Mouse (Mus musculus) forebrain, embryonic 16.5 days (tissue): ENCODE measurements around the gene Cers4. TPM values are rescaled to one million over a fixed set of nuclear protein-coding genes. Genes with fewer than 3 reads are reported as not detected.

ENCODE experiments used
- ATAC-seq: fragments of 200-750 bp; cut with Nextera tagmentation; 2 replicates; pipeline ENCODE4 v1.8.0; 2017; ENCODE audit warnings: mild to moderate bottlenecking, moderate library complexity
- H3K27ac ChIP-seq: fragments of 300-500 bp; sonication (generic); 2 replicates; pipeline ENCODE4 v1.5.1; 2014; ENCODE audit warnings: low read length, control low read depth
- H3K27me3 ChIP-seq: fragments of 300-500 bp; sonication (generic); replicated peaks from 2 replicates; pipeline ENCODE4 v1.6.1; 2014; ENCODE audit warnings: low read length; ENCODE audit not compliant: control insufficient read depth, insufficient read depth
- H3K36me3 ChIP-seq: fragments of 300-500 bp; sonication (generic); 2 replicates; pipeline ENCODE4 v1.6.1; 2014; ENCODE audit not compliant: control insufficient read depth, insufficient read depth
- H3K4me1 ChIP-seq: fragments of 300-500 bp; sonication (generic); replicated peaks from 2 replicates; pipeline ENCODE4 v1.6.1; 2014; ENCODE audit warnings: low read length; ENCODE audit not compliant: control insufficient read depth, insufficient read depth
- H3K4me2 ChIP-seq: fragments of 300-500 bp; sonication (generic); 2 replicates; pipeline ENCODE4 v1.6.1; 2014; ENCODE audit warnings: mild to moderate bottlenecking, low read length, control low read depth
- H3K4me3 ChIP-seq: fragments of 300-500 bp; sonication (generic); replicated peaks from 2 replicates; pipeline ENCODE4 v1.5.1; 2014; ENCODE audit warnings: mild to moderate bottlenecking, low read length, control low read depth
- H3K9ac ChIP-seq: fragments of 300-500 bp; sonication (generic); replicated peaks from 2 replicates; pipeline ENCODE4 v1.6.1; 2014; ENCODE audit warnings: low read depth, low read length, control low read depth
- H3K9me3 ChIP-seq: fragments of 300-500 bp; sonication (generic); 2 replicates; pipeline ENCODE4 v1.6.1; 2016; ENCODE audit warnings: low read length; ENCODE audit not compliant: control insufficient read depth
- WGBS: fragments of 180-500 bp; shearing (Covaris S2); extraction: QIAGEN DNeasy Blood & Tissue Kit; methylation state at CpG from one replicate; pipeline ENCODE4 v1.1.7; 2014; 5-methylcytosine and 5-hydroxymethylcytosine counted together
- polyA plus RNA-seq: library from polyadenylated mRNA; unstranded; fragments of >200 nt; fragmentation: Nextera tagmentation; extraction: Ambion mirVana; gene quantifications from 2 replicates; pipeline ENCODE4 v1.2.1, GENCODE M21; 2015

Cers4 gene
- 35.7 and 43.9 TPM in 2 replicates for polyA plus RNA-seq

- H3K9me3 ChIP-seq: no peaks in the 10 kb centered on the region
- peak within 1 kb of the TSS; percentile 61 for H3K4me2 ChIP-seq
- WGBS: under 1% methylated on average over 38 of the region's 39 CpGs
- peaks cover 22% of the 10 kb centered on the region for H3K4me1 ChIP-seq
- H3K27me3 ChIP-seq: no peaks in the 10 kb centered on the region
- peak within 1 kb of the TSS; percentile 26 for H3K27ac ChIP-seq
- H3K4me3 ChIP-seq: peak within 1 kb of the TSS; percentile 55
- no peaks in the 10 kb centered on the region for H3K36me3 ChIP-seq
- peak; percentile 90 for ATAC-seq
- H3K9ac ChIP-seq: peak within 1 kb of the TSS; percentile 68
Observed at GRCm38 (mm10) chr8:4492851-4493685, at the start of gene Cers4. Gene Cers4 (plus strand): TSS chr8:4493026.

- Histone ChIP-seq H3K9me3 (no peaks in the 10 kb centered on the region), H3K36me3 (no peaks in the 10 kb centered on the region), H3K4me2 (no peak overlapping the region), H3K27me3 (no peaks in the 10 kb centered on the region), H3K27ac (no peak overlapping the region), H3K4me1 (no peaks in the 10 kb centered on the region), H3K9ac (no peak overlapping the region), H3K4me3 (no peak overlapping the region)
- ATAC-seq: no peak
- 77% methylated on average over 2 of the region's 2 CpGs for WGBS
Observed at GRCm38 (mm10) chr8:4458165-4458564, 34.7 kb upstream of the Cers4 start.

- ATAC-seq: no peak
Observed at GRCm38 (mm10) chr8:4463061-4463460, 29.8 kb upstream of the Cers4 start.

GRCm38 (mm10) chr8:4474419-4475187 is 18.2 kb upstream of the Cers4 start:
- Histone ChIP-seq H3K4me3 (no peak overlapping the region), H3K4me1 (no peaks in the 10 kb centered on the region), H3K4me2 (no peak overlapping the region), H3K9ac (no peak overlapping the region), H3K27ac (no peak overlapping the region), H3K36me3 (no peaks in the 10 kb centered on the region), H3K9me3 (no peaks in the 10 kb centered on the region), H3K27me3 (no peaks in the 10 kb centered on the region)
- WGBS: 74% methylated on average over 7 of the region's 7 CpGs
- no peak for ATAC-seq

More at GRCm38 (mm10) chr8:4463061-4463460, 29.8 kb upstream of the Cers4 start:
- no peak overlapping the region for H3K4me3 ChIP-seq
- H3K27me3 ChIP-seq: no peaks in the 10 kb centered on the region
- no peak overlapping the region for H3K4me2 ChIP-seq
- H3K9ac ChIP-seq: no peak overlapping the region
- no peaks in the 10 kb centered on the region for H3K9me3 ChIP-seq
- 94% methylated on average over 2 of the region's 2 CpGs for WGBS
- no peak overlapping the region for H3K27ac ChIP-seq
- H3K4me1 ChIP-seq: no peaks in the 10 kb centered on the region
- no peaks in the 10 kb centered on the region for H3K36me3 ChIP-seq

GRCm38 (mm10) chr8:4481154-4481553 is 11.7 kb upstream of the Cers4 start:
- no peaks in the 10 kb centered on the region for H3K9me3 ChIP-seq
- no peak for ATAC-seq
- H3K4me2 ChIP-seq: no peak overlapping the region
- H3K36me3 ChIP-seq: no peaks in the 10 kb centered on the region
- H3K27ac ChIP-seq: no peak overlapping the region
- H3K27me3 ChIP-seq: no peaks in the 10 kb centered on the region
- H3K4me1 ChIP-seq: no peaks in the 10 kb centered on the region
- WGBS: 70% methylated on average over 4 of the region's 4 CpGs
- H3K4me3 ChIP-seq: no peak overlapping the region
- no peak overlapping the region for H3K9ac ChIP-seq

GRCm38 (mm10) chr8:4481586-4481985 is 11.2 kb upstream of the Cers4 start:
- Histone ChIP-seq H3K4me2 (no peak overlapping the region), H3K4me1 (no peaks in the 10 kb centered on the region), H3K9ac (no peak overlapping the region), H3K4me3 (no peak overlapping the region), H3K36me3 (no peaks in the 10 kb centered on the region), H3K27ac (no peak overlapping the region), H3K9me3 (no peaks in the 10 kb centered on the region), H3K27me3 (no peaks in the 10 kb centered on the region)
- WGBS: 58% methylated on average over 4 of the region's 4 CpGs
- ATAC-seq: no peak

- ATAC-seq: no peak
- Histone ChIP-seq H3K4me3 (no peak overlapping the region), H3K27me3 (no peaks in the 10 kb centered on the region), H3K9me3 (no peaks in the 10 kb centered on the region), H3K9ac (no peak overlapping the region), H3K27ac (no peak overlapping the region), H3K4me2 (no peak overlapping the region), H3K36me3 (no peaks in the 10 kb centered on the region), H3K4me1 (no peaks in the 10 kb centered on the region)
- WGBS: 59% methylated on average over 4 of the region's 4 CpGs
Observed at GRCm38 (mm10) chr8:4482501-4482900, 10.3 kb upstream of the Cers4 start.

- Histone ChIP-seq H3K27ac (no peak overlapping the region), H3K27me3 (no peaks in the 10 kb centered on the region), H3K36me3 (no peaks in the 10 kb centered on the region), H3K9me3 (no peaks in the 10 kb centered on the region), H3K4me2 (no peak overlapping the region), H3K4me1 (no peaks in the 10 kb centered on the region), H3K4me3 (no peak overlapping the region), H3K9ac (no peak overlapping the region)
- ATAC-seq: no peak
- WGBS: 55% methylated on average over 6 of the region's 6 CpGs
Observed at GRCm38 (mm10) chr8:4483330-4483729, 9.5 kb upstream of the Cers4 start.

- peak overlapping the region; percentile 61 for H3K4me2 ChIP-seq
- peak overlapping the region; percentile 26 for H3K27ac ChIP-seq
- 6% methylated on average over 21 of the region's 21 CpGs for WGBS
- ATAC-seq: peak; percentile 49
- peaks cover 22% of the 10 kb centered on the region for H3K4me1 ChIP-seq
- H3K4me3 ChIP-seq: peak overlapping the region; percentile 55
- H3K36me3 ChIP-seq: no peaks in the 10 kb centered on the region
- H3K9me3 ChIP-seq: no peaks in the 10 kb centered on the region
- H3K27me3 ChIP-seq: no peaks in the 10 kb centered on the region
- H3K9ac ChIP-seq: peak overlapping the region; percentile 68
Observed at GRCm38 (mm10) chr8:4493686-4494440, 1.0 kb downstream of the Cers4 start.
